Mouse (Mus musculus) c-Kit-positive CD71-positive TER-119-negative erythroid progenitor cells, embryonic 14.5 days (primary cell): ENCODE measurements around the gene Agt.

Experiments
- DNase-seq: peaks from one replicate; pipeline ENCODE4 v3.0.0-alpha.2; 2013; ENCODE audit warnings: low read depth

Gene Agt

DNA sequence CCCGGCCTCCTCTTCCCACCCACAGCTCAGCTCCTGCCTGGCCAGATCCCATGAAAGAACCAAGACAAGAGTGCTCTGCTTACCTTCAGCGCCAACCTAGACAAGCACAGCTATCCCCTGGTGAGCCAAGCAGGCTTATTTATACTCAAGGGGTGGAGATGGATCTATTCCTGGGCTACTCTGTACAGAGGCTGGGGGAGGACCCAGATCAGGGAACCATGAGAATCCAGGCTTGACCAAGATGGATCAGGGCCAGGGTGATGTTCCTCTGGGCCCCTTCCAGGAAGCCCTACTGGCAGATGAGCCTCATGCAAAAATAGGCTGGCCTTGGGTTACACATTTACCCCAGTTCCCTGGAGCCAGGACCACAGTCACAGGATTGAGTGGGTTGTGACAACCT lies at the start of gene Agt:
TSS of gene Agt (minus strand) at position 114 of the 400 bp plus-strand sequence.
- DNase-seq, result no peak

DNA sequence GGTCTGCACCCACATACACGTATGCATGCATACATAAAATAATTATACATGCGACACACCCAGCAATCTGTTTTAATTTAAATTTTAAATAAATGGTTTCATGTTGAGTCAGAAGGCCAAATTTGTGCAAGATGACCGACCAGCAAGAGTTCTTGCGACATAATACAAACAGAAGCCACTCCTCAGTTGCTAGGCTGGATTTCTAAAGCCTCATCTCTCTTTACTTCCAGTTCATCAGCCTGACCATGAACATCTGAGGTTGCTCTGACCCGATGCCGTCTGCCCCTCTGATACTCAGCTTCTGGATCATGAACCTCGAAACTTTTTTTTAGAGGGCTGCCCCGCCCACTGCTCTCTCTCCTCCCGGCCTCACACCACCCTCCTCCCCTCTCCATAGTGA lies 48.7 kb upstream of the Agt start:
- DNase-seq, result no peak

DNA sequence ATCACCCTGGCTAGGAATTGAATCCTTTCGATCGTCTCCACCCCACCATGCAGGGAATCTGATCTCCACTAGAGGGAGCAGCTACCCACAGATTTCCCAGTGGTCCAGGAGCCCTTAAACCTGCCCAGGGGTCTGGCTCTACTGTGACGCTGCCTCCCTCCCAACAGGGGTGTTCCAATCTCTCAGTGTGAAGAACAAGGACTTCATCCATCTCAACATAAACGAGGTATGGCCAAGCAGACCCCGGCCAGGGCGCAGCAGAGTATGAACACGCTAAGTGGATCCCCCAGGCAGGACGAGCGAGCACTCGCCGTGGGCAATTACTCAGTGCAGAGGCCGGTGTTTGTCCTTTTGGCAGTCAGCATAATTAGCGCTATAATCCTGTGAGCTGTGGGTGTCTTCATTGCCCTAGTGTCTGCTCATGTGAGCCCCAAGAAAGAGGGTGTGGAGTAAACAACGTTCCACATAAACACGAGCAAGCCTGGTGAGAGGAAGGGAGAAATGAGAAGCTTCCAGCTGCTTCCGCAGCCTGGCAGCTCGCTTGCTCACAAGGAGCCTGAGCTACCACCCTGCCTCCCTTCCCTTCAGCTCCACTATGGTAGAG lies 47.9 kb upstream of the Agt start:
- peak; percentile 19 for DNase-seq

DNA sequence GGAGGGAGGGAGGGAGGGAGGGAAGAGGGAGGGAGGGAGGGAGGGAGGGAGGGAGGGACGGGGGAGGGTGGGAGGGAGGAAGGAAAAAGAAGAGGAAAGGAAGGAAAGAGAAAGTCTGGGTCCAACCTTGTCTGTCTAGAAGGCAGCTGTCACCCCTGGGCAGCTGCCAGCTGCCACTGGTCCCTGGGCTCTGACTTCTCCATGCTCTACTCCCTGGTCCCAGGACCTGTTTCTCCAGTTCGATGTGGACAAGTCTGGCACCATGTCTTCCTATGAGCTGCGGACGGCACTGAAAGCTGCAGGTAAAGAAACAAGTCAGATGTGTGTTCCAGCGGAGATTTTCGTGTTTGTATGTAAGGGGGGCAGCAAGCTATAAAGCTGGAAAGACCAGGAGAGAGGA lies 44.8 kb upstream of the Agt start:
- no peak for DNase-seq

DNA sequence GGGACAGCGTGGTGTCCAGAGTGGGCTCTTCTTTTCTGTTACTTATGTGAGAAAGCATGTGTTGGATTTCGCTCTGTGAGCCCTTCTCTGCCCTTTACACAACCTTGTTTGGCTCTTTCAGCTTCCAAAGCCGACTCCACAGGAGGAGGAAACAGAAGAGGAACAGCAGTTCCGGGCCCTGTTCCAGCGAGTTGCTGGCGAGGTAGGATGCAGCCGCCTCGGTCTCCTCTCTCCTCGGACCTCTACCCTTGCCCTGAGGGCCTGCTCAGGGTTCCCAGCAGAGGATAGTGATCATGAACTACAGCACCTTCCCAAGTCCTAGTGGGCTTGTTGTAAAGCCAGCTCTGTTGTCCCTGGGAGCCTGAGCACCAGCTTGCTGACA lies 39.5 kb upstream of the Agt start:
- no peak for DNase-seq

- no peak for DNase-seq
Observed at GRCm38 (mm10) chr8:124608239-124608971, 38.9 kb upstream of the Agt start.

DNA sequence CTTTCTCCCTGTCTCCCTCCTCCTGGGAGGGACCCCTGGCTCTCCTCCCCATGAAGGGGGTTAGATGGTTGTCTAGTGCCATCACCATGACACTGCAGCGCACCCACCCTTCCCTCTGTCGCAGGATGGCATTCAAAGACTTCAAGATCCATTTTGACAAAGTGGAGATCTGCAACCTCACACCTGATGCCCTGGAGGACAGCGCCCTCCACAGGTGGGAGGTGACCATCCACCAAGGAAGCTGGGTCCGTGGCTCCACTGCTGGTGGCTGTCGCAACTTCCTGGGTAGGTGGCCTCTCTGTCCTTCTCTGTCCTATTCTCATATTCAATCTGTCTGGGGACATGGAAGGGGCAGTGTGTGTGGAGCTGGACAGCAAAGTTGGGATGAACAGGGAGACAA lies 34.6 kb upstream of the Agt start:
- no peak for DNase-seq

DNA sequence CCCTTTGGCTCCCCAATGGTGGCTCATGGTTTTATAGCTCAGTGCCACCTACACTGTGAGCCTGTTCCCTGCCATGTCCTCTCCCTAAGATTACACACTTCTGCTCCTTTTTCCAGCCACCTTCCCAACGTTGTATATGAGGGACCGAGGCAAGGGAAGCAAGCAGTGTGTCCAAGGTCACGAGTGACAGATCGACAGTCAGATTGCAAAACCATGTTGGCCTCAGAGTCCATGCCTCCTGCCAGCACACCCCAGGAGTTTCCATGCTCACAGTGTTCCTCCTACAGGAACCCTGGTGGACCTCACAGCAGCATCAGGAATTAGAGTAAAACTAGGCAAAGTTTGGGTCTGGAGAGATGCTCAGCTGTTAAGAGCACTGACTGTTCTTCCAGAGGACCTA lies 19.9 kb upstream of the Agt start:
- DNase-seq, result no peak

DNA sequence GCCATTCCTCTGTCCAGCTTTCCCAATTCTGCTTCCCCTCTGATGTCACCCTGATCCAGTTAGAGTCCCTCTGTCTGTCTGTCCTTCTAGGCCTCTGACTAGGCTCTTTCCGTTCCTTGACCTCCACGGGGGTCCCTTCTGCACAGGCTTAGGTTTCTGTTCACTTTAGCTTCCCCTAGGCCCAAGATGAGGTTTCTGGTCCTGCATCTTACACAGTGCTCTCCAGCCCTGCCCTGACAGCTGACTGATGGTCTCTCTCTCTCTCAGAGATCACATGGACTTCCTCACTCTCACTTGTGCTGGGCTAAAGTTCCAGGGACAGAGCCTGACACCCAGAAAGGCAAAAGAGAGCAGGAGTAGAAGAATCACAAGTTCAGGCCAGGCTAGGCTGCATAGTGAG lies 17.1 kb upstream of the Agt start:
- DNase-seq, result no peak

- no peak for DNase-seq
Observed at GRCm38 (mm10) chr8:124585718-124586425, 16.4 kb upstream of the Agt start.

- no peak for DNase-seq
Observed at GRCm38 (mm10) chr8:124576751-124577150, 7.2 kb upstream of the Agt start.

DNA sequence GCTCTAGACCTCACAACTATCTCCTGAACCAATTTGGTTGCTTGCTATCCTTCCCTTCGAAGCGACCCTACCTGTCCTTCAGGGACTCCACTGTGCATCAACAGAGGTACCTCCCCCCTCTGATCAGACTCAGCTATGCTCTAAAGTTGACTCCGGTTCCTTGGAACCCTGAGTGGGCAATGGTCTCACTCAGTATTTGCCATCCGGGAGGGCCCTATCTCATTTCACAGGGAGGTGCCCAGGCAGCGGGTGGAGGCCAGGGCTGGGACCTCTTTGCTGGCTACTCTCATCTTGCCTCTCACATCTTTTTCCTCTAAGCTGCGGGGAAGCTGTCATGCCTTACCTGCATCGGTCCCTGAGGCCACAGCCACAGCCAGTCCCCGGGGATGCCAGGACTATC lies 6.3 kb upstream of the Agt start, which contains the start of gene Capn9:
TSS of gene Capn9 (plus strand) at position 301 of the 400 bp plus-strand sequence.
- no peak for DNase-seq

DNA sequence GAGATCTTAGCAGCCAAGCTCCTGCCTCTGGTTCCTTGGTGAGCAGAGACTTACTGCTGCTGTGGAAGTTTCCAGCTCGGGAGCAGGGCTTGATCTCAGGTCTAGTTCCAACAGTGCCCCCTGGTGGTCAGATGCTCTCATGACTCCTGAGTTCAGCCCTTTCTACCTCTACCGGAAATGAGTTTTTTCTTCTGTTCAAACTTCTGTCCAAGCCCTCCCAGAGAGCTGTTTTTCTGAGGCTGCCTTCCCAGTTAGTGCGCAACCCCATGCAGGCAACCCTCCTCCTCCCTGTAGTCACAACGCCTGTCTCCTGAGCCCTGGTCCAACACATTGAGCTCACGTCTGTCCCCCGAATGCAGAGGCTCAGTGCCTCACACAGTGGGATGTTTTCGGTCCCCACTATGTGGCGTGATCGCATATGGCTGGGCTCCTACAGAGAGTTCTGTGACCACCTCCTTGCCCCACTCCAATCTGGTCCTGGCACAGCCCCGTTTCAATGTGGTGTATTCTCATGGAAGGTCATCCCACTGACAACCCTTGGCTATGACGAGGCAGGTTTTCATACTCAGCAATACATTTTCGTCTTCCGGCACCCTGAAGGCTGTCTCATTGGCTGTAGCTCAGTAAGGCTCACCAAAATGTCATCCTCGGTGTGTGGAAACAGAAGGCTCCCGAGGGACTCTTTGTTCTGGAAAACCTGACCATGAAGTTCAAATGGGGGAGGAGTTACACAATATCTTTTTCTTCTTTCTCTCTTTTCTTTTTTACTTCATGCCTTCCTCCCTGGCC lies 4.2 kb upstream of the Agt start:
- DNase-seq, result peak; percentile 66

- DNase-seq, result no peak
Observed at GRCm38 (mm10) chr8:124572430-124572775, 2.9 kb upstream of the Agt start.

GRCm38 (mm10) chr8:124571732-124572429 lies 2.4 kb upstream of the Agt start:
- DNase-seq, result no peak

DNA sequence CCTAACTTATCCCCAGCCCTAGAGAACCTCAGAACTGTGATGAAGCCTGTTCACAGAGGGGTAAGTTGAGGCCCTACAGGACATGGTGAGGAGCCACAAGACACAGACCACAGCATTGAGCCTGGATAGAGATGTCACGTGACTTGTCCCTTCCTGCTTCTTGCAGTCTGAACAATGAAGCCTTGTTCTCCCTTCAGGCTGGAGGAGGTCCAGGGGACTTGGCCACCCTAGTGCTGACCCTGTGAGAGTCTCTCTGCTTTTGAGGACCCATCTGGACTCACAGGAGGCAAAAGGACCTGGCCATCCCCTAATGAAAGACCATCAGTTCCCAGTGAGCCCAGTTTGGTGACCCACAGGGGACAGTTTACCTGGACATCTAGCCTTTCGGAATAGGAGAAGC lies 406 bp downstream of the Agt start:
- no peak for DNase-seq

GRCm38 (mm10) chr8:124567584-124567983 lies 1.9 kb downstream of the Agt start:
- no peak for DNase-seq

DNA sequence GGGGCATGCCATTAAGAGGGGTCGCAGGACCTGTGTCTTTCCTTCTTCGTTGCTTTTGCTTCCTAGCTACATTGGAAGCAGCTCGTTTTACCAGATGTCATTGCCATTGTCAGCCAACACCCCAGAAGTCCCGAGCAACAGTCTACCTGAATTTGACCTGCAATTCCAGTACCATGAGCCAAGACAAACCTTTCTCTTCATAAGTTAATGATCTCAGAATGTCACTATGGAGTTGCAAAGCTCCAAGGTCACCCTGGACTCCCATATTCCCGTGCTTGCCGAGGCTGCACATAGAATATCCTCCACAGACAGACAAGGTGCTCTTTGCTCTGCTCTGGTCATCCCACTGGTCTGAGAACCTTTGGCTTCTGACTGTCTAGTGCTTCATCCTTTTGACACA lies 2.4 kb downstream of the Agt start:
- no peak for DNase-seq

- no peak for DNase-seq
Observed at GRCm38 (mm10) chr8:124557476-124557875, 12.0 kb downstream of the Agt start.

GRCm38 (mm10) chr8:124556658-124557057 lies 12.8 kb downstream of the Agt start:
- DNase-seq, result no peak

DNA sequence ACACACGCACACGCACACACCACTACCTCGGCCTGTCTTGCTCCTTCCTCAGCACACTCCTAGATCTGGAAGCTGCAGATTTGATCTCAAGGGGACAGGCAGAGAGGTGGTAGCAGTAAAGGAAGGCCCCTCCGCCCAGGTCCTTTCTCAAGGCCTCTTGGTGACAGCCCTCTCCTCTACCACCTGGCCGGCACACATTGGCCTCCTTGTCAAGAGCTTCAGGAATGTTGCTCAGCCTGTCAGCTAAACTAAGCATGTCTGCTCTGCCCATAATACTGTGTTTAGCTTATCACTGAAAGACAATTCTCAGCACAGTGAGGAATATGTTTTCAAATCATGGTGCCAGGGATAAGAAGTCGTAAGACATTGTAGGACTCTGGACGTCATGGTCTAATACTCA lies 13.3 kb downstream of the Agt start:
- DNase-seq, result no peak
